Mouse (Mus musculus) G1E (cell line): ENCODE measurements around the gene Stk32c. TPM values are rescaled to one million over a fixed set of nuclear protein-coding genes. Genes with fewer than 3 reads are reported as not detected.

Experiments used
- ATAC-seq: 2 replicates; pipeline ENCODE4 v1.8.0; 2016; ENCODE audit warnings: mild to moderate bottlenecking; ENCODE audit not compliant: insufficient number of reproducible peaks, poor library complexity, low FRiP score, severe bottlenecking; ENCODE audit errors: extremely low read depth
- DNase-seq: peaks from one replicate; pipeline ENCODE4 v3.0.0; 2012; ENCODE audit warnings: low spot score
- H3K27me3 ChIP-seq: 2 replicates; pipeline ENCODE4 v1.6.1; 2012; ENCODE audit warnings: mild to moderate bottlenecking, low read length, inconsistent platforms; ENCODE audit not compliant: insufficient read depth
- H3K36me3 ChIP-seq: replicated peaks from 2 replicates; pipeline ENCODE3; 2012; ENCODE audit warnings: mild to moderate bottlenecking, inconsistent platforms
- H3K4me1 ChIP-seq: 2 replicates; pipeline ENCODE4 v1.6.1; 2012; ENCODE audit warnings: low read depth, low read length, inconsistent platforms, mixed read lengths; ENCODE audit not compliant: insufficient read depth
- H3K4me3 ChIP-seq: 2 replicates; pipeline ENCODE4 v1.5.1; 2012; ENCODE audit warnings: low read depth, mild to moderate bottlenecking, inconsistent platforms, low read length, moderate library complexity, mixed read lengths
- H3K9me3 ChIP-seq: replicated peaks from 2 replicates; pipeline ENCODE4 v1.6.1; 2012; ENCODE audit warnings: inconsistent platforms
- CTCF ChIP-seq: IDR thresholded peaks from 2 replicates; pipeline ENCODE4 v1.5.1; 2012; ENCODE audit warnings: low read depth, low read length, inconsistent platforms, mixed read lengths
- GATA1 ChIP-seq: IDR thresholded peaks from 2 replicates; pipeline ENCODE4 v1.6.1; 2012; ENCODE audit warnings: borderline replicate concordance, low read length, inconsistent platforms, mixed read lengths
- GATA2 ChIP-seq: IDR thresholded peaks from 2 replicates; pipeline ENCODE4 v1.6.1; 2012; ENCODE audit warnings: low read depth, low read length, inconsistent platforms, borderline replicate concordance
- POLR2AphosphoS5 ChIP-seq: IDR thresholded peaks from 2 replicates; pipeline ENCODE4 v1.6.1; 2012; ENCODE audit warnings: low read depth, low read length, inconsistent platforms; ENCODE audit not compliant: insufficient replicate concordance
- TAL1 ChIP-seq: conservative IDR thresholded peaks from 2 replicates; pipeline ENCODE4 v1.6.1; 2012; ENCODE audit warnings: low read depth, low read length, inconsistent platforms, mixed read lengths
- polyA plus RNA-seq: library from polyadenylated mRNA; stranded (reverse); fragments of >175 nt; gene quantifications from 2 replicates; pipeline ENCODE4 v1.2.3, GENCODE M21; 2012
- total RNA-seq, 2 experiments: library from RNA; stranded (forward) in 1 of 2; stranded (reverse) in 1 of 2; fragments of 200-1000 nt in 1 of 2; fragments of >200 nt in 1 of 2; fragmentation: Nextera tagmentation in 1 of 2; gene quantifications; 2 replicates each; pipeline ENCODE4 v1.2.3; 2014 to 2017

Gene Stk32c
- total and polyA plus RNA-seq, 3 experiments: not detected

GRCm38 (mm10) chr7:139221856-139222255, 8.7 kb upstream of the Stk32c start:
- H3K9me3 ChIP-seq: peaks cover 48% of the 10 kb centered on the region
- no peak for ATAC-seq
- peaks cover 2% of the 10 kb centered on the region; the same call in 1 of the 2 replicates for H3K27me3 ChIP-seq
- TF ChIP-seq GATA2 (no peak), POLR2AphosphoS5 (no peak), GATA1 (no peak), CTCF (no peak), TAL1 (no peak)
- H3K36me3 ChIP-seq: no peaks in the 10 kb centered on the region
- DNase-seq: no peak
- H3K4me1 ChIP-seq: no peaks in the 10 kb centered on the region
- no peak overlapping the region for H3K4me3 ChIP-seq

- Histone ChIP-seq H3K4me3 (no peak overlapping the region), H3K36me3 (no peaks in the 10 kb centered on the region), H3K4me1 (no peaks in the 10 kb centered on the region), H3K9me3 (peaks cover 50% of the 10 kb centered on the region), H3K27me3 (peaks cover 2% of the 10 kb centered on the region; the same call in 1 of the 2 replicates)
- no peak for DNase-seq
- no peak for ATAC-seq
- TF ChIP-seq CTCF: no peak
- no peak for TF ChIP-seq POLR2AphosphoS5
- no peak for TF ChIP-seq GATA1
- no peak for TF ChIP-seq GATA2
- TF ChIP-seq TAL1: no peak
Measured at GRCm38 (mm10) chr7:139221072-139221471, 8.0 kb upstream of the Stk32c start.

- Histone ChIP-seq H3K36me3 (no peaks in the 10 kb centered on the region), H3K27me3 (peaks cover 2% of the 10 kb centered on the region; the same call in 1 of the 2 replicates), H3K9me3 (peaks cover 55% of the 10 kb centered on the region), H3K4me3 (no peak overlapping the region), H3K4me1 (no peaks in the 10 kb centered on the region)
- DNase-seq (no peak), ATAC-seq (no peak)
- TF ChIP-seq GATA1: no peak
- no peak for TF ChIP-seq TAL1
- TF ChIP-seq CTCF: no peak
- TF ChIP-seq GATA2: no peak
- TF ChIP-seq POLR2AphosphoS5: no peak
Measured at GRCm38 (mm10) chr7:139220303-139220702, 7.2 kb upstream of the Stk32c start.

- H3K4me3 ChIP-seq: no peak overlapping the region
- H3K36me3 ChIP-seq: no peaks in the 10 kb centered on the region
- DNase-seq: no peak
- peaks cover 50% of the 10 kb centered on the region for H3K9me3 ChIP-seq
- H3K4me1 ChIP-seq: no peaks in the 10 kb centered on the region
- TF ChIP-seq TAL1 (no peak), GATA1 (no peak), POLR2AphosphoS5 (no peak), GATA2 (no peak), CTCF (no peak)
- ATAC-seq: no peak
- H3K27me3 ChIP-seq: peaks cover 2% of the 10 kb centered on the region; the same call in 1 of the 2 replicates
Measured at GRCm38 (mm10) chr7:139219486-139219885, 6.4 kb upstream of the Stk32c start.

- Histone ChIP-seq H3K4me1 (no peaks in the 10 kb centered on the region), H3K9me3 (peaks cover 45% of the 10 kb centered on the region), H3K27me3 (peaks cover 2% of the 10 kb centered on the region; the same call in 1 of the 2 replicates), H3K36me3 (no peaks in the 10 kb centered on the region), H3K4me3 (no peak overlapping the region)
- TF ChIP-seq GATA2 (no peak), TAL1 (no peak), GATA1 (no peak), CTCF (no peak), POLR2AphosphoS5 (no peak)
- DNase-seq (no peak), ATAC-seq (no peak)
Measured at GRCm38 (mm10) chr7:139218641-139219415, 5.7 kb upstream of the Stk32c start.

GRCm38 (mm10) chr7:139217046-139217445, 3.9 kb upstream of the Stk32c start:
- H3K4me3 ChIP-seq: no peak overlapping the region
- peaks cover 2% of the 10 kb centered on the region; the same call in 1 of the 2 replicates for H3K27me3 ChIP-seq
- TF ChIP-seq CTCF: no peak
- TF ChIP-seq POLR2AphosphoS5: no peak
- TF ChIP-seq TAL1: no peak
- H3K9me3 ChIP-seq: peaks cover 46% of the 10 kb centered on the region
- H3K36me3 ChIP-seq: no peaks in the 10 kb centered on the region
- no peak for DNase-seq
- H3K4me1 ChIP-seq: peaks cover 6% of the 10 kb centered on the region; the same call in 1 of the 2 replicates
- no peak for ATAC-seq
